Mouse (Mus musculus): ENCODE results near the gene Rtn4r. TPM values are rescaled to one million over a fixed set of nuclear protein-coding genes. Genes with fewer than 3 reads are reported as not detected.

Rtn4r gene
- total RNA-seq, 1 experiment: 0.22 TPM

- H3K9ac ChIP-seq (ENCODE audit: insufficient read depth, low read depth, low read length, poor library complexity, severe bottlenecking): no peak overlapping the region
- no peak overlapping the region for H3K4me3 ChIP-seq (ENCODE audit: insufficient read depth in 1 of 2, low read depth in 1 of 2, low read length in 2 of 2, poor library complexity in 1 of 2, severe bottlenecking in 1 of 2)
- no peaks in the 10 kb centered on the region for H3K36me3 ChIP-seq (ENCODE audit: control insufficient read depth, insufficient read depth, low read length, poor library complexity, severe bottlenecking)
- peaks cover 3 to 8% of the 10 kb centered on the region in 2 experiments; a peak in 1 of 4 replicates for H3K4me1 ChIP-seq (ENCODE audit: control insufficient read depth in 2 of 2, insufficient read depth in 2 of 2, low read length in 2 of 2, poor library complexity in 1 of 2)
- no peak for DNase-seq (ENCODE audit: low read depth, low spot score)
- TF ChIP-seq HCFC1 (IDR thresholded peaks at IDR 0.05; ENCODE audit: borderline replicate concordance, insufficient read depth, low read length) (no peak), CHD2 (IDR thresholded peaks at IDR 0.05; ENCODE audit: low read depth, low read length) (no peak), ZNF384 (IDR thresholded peaks at IDR 0.05; ENCODE audit: low read depth, low read length) (no peak), ZC3H11A (IDR thresholded peaks at IDR 0.05; ENCODE audit: borderline replicate concordance, low read depth, low read length) (no peak), MAFK (IDR thresholded peaks at IDR 0.05; ENCODE audit: insufficient read depth, low read depth, low read length) (no peak)
- in situ Hi-C loops (cut with MboI; ENCODE audit: low sequenced_read_pairs in 2 of 2, unreplicated experiment in 2 of 2): no loop called here
- H3K9me3 ChIP-seq (ENCODE audit: control insufficient read depth, insufficient read depth, low read depth, low read length): no peaks in the 10 kb centered on the region
- H3K27ac ChIP-seq (ENCODE audit: insufficient read depth, low read depth, low read length, poor library complexity, severe bottlenecking): no peak overlapping the region
Measured at GRCm38 (mm10) chr16:18198365-18199098, 71.1 kb downstream of the Rtn4r start.

- Histone ChIP-seq H3K9ac (ENCODE audit: insufficient read depth, low read depth, low read length, poor library complexity, severe bottlenecking) (no peak overlapping the region), H3K4me1 (ENCODE audit: control insufficient read depth in 2 of 2, insufficient read depth in 2 of 2, low read length in 2 of 2, poor library complexity in 1 of 2) (peaks cover 0 to under 1% of the 10 kb centered on the region in 2 experiments; a peak in 1 of 4 replicates), H3K36me3 (ENCODE audit: control insufficient read depth, insufficient read depth, low read length, poor library complexity, severe bottlenecking) (no peaks in the 10 kb centered on the region), H3K27ac (ENCODE audit: insufficient read depth, low read depth, low read length, poor library complexity, severe bottlenecking) (no peak overlapping the region), H3K4me3 (ENCODE audit: insufficient read depth in 1 of 2, low read depth in 1 of 2, low read length in 2 of 2, poor library complexity in 1 of 2, severe bottlenecking in 1 of 2) (no peak overlapping the region), H3K9me3 (ENCODE audit: control insufficient read depth, insufficient read depth, low read depth, low read length) (no peaks in the 10 kb centered on the region)
- in situ Hi-C loops (cut with MboI; ENCODE audit: low sequenced_read_pairs in 2 of 2, unreplicated experiment in 2 of 2): no loop called here
- no peak for TF ChIP-seq MAFK (IDR thresholded peaks at IDR 0.05; ENCODE audit: insufficient read depth, low read depth, low read length)
- DNase-seq (ENCODE audit: low read depth, low spot score): no peak
Measured at GRCm38 (mm10) chr16:18200062-18200461, 72.6 kb downstream of the Rtn4r start.

DNA sequence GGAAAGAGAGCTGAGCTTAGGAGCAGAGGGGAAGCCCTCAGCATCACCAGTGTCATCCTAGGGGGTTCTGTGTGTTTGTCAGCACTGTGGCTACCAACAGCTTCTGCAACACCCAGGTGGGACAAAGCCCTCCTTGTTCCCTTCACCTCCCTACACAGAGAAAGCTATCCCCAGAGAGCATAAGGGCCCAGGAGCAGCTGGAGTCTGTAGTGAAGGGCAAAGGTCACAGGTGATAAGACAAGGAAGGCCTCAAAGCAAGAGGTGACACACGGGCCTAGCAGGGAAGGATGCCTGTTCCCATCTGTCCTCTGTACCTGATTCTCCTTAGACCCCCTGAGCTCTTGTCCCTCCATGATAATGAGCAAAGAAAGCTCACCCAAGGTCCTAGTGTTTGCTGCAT is 74.2 kb downstream of the Rtn4r start:
- H3K36me3 ChIP-seq (ENCODE audit: control insufficient read depth, insufficient read depth, low read length, poor library complexity, severe bottlenecking): no peaks in the 10 kb centered on the region
- no peak overlapping the region for H3K9ac ChIP-seq (ENCODE audit: insufficient read depth, low read depth, low read length, poor library complexity, severe bottlenecking)
- H3K4me1 ChIP-seq (ENCODE audit: control insufficient read depth in 2 of 2, insufficient read depth in 2 of 2, low read length in 2 of 2, poor library complexity in 1 of 2): no peaks in the 10 kb centered on the region
- H3K9me3 ChIP-seq (ENCODE audit: control insufficient read depth, insufficient read depth, low read depth, low read length): no peaks in the 10 kb centered on the region
- no peak for TF ChIP-seq CHD2 (IDR thresholded peaks at IDR 0.05; ENCODE audit: low read depth, low read length)
- no peak for TF ChIP-seq HCFC1 (IDR thresholded peaks at IDR 0.05; ENCODE audit: borderline replicate concordance, insufficient read depth, low read length)
- no peak for TF ChIP-seq ZC3H11A (IDR thresholded peaks at IDR 0.05; ENCODE audit: borderline replicate concordance, low read depth, low read length)
- TF ChIP-seq ZNF384 (IDR thresholded peaks at IDR 0.05; ENCODE audit: low read depth, low read length): no peak
- no peak for TF ChIP-seq MAFK (IDR thresholded peaks at IDR 0.05; ENCODE audit: insufficient read depth, low read depth, low read length)
- in situ Hi-C loops (cut with MboI; ENCODE audit: low sequenced_read_pairs in 2 of 2, unreplicated experiment in 2 of 2): no loop called here
- no peak overlapping the region for H3K4me3 ChIP-seq (ENCODE audit: insufficient read depth in 1 of 2, low read depth in 1 of 2, low read length in 2 of 2, poor library complexity in 1 of 2, severe bottlenecking in 1 of 2)
- no peak overlapping the region for H3K27ac ChIP-seq (ENCODE audit: insufficient read depth, low read depth, low read length, poor library complexity, severe bottlenecking)
- DNase-seq (ENCODE audit: low read depth, low spot score): no peak

Other genes starting within 250 kb of the Rtn4r start
- gene Gm20518, start 236.0 kb upstream of the Rtn4r start, total RNA-seq (2012; rRNA removed): 0.22 and 1.5 TPM in 2 replicates
- 0.16 TPM in 1 of 2 replicates, not detected in the other for gene Tssk1, start 233.4 kb upstream of the Rtn4r start, total RNA-seq (2012; rRNA removed)
- 78.0 and 112 TPM in 2 replicates for gene Dgcr2, start 229.1 kb upstream of the Rtn4r start, total RNA-seq (2012; rRNA removed)
- 0.16 and 0.18 TPM in 2 replicates for gene Tssk2, start 229.0 kb upstream of the Rtn4r start, total RNA-seq (2012; rRNA removed)
- 27.2 and 30.2 TPM in 2 replicates for gene Ess2, start 216.3 kb upstream of the Rtn4r start, total RNA-seq (2012; rRNA removed)
- gene Gsc2, start 212.6 kb upstream of the Rtn4r start, total RNA-seq (2012; rRNA removed): 0.85 and 1.2 TPM in 2 replicates
- 97.9 and 111 TPM in 2 replicates for gene Slc25a1, start 199.4 kb upstream of the Rtn4r start, total RNA-seq (2012; rRNA removed)
- not detected in 2 replicates for gene Vpreb2, start 147.2 kb upstream of the Rtn4r start, total RNA-seq (2012; rRNA removed)
- 23.8 and 30.9 TPM in 2 replicates for gene Dgcr6, start 74.8 kb upstream of the Rtn4r start, total RNA-seq (2012; rRNA removed)
- 39.6 and 73.6 TPM in 2 replicates for gene Prodh, start 37.4 kb upstream of the Rtn4r start, total RNA-seq (2012; rRNA removed)
- not detected in 2 replicates for gene Ccdc188, start 90.2 kb downstream of the Rtn4r start, total RNA-seq (2012; rRNA removed)
- gene Zdhhc8, start 107.5 kb downstream of the Rtn4r start, total RNA-seq (2012; rRNA removed): 16.2 and 17.0 TPM in 2 replicates
- 99.3 and 102 TPM in 2 replicates for gene Trmt2a, start 121.0 kb downstream of the Rtn4r start, total RNA-seq (2012; rRNA removed)
- gene Ranbp1, start 121.1 kb downstream of the Rtn4r start, total RNA-seq (2012; rRNA removed): 302 and 410 TPM in 2 replicates
- gene Gm49776, start 130.7 kb downstream of the Rtn4r start, total RNA-seq (2012; rRNA removed): 0.63 and 1.7 TPM in 2 replicates
- 65.7 and 84.1 TPM in 2 replicates for gene Dgcr8, start 161.6 kb downstream of the Rtn4r start, total RNA-seq (2012; rRNA removed)
- 10.0 and 10.4 TPM in 2 replicates for gene Tango2, start 220.5 kb downstream of the Rtn4r start, total RNA-seq (2012; rRNA removed)
- 48.0 and 60.1 TPM in 2 replicates for gene Arvcf, start 220.5 kb downstream of the Rtn4r start, total RNA-seq (2012; rRNA removed)